In genomic region chr2:125268876-125269275, GRCm38 (mm10) we compare ENCODE assay signal across 28 mouse cellular contexts. TPM values are rescaled to one million over a fixed set of nuclear protein-coding genes. Genes with fewer than 3 reads are reported as not detected.
DNase-seq lines count a peak whose midpoint lies in the region; ATAC-seq and TF ChIP-seq lines count a peak whose summit lies in the region.
"Had no signal": no experiment of that assay in that cellular context is flagged by ENCODE, and none has a peak within 500 bp of the region (broad histone marks: within the 10 kb centered on the region; RNA-seq: fewer than 3 reads in every experiment).

No protein-coding gene starts in this region.

- H3K36me3 ChIP-seq in heart, embryonic 12.5 days = no peaks in the 10 kb centered on the region
- H3K36me3 ChIP-seq: embryonic facial prominence, embryonic 10.5 days; embryonic facial prominence, embryonic 12.5 days; forebrain, embryonic 12.5 days; G1E had no signal

- TF ChIP-seq CTCF in embryonic fibroblast, embryonic 13.5 days (IDR thresholded peaks at IDR 0.05; ENCODE audit: borderline replicate concordance, insufficient read depth, low read length) = no peak

- H3K9me3 ChIP-seq in heart, embryonic 12.5 days (replicated peaks) = no peaks in the 10 kb centered on the region; the same call in 1 of the 2 replicates
- H3K9me3 ChIP-seq: embryonic facial prominence, embryonic 10.5 days; embryonic facial prominence, embryonic 12.5 days; forebrain, embryonic 10.5 days; forebrain, embryonic 12.5 days; G1E had no signal

- no peak overlapping the region for H3K4me2 ChIP-seq in heart, embryonic 12.5 days
- H3K4me2 ChIP-seq: embryonic facial prominence, embryonic 12.5 days; forebrain, embryonic 12.5 days had no signal

- DNase-seq in embryo, embryonic 10 days (ENCODE audit: low spot score) = peak; percentile 24
- no peak for DNase-seq in embryo, embryonic 9.5 days (ENCODE audit: extremely low spot score)
- peak; percentile 38 for DNase-seq in NIH3T3 (ENCODE audit: low read depth)
- DNase-seq in adrenal gland, postnatal 4 days (ENCODE audit: low spot score in 2 of 2) = no peak
- DNase-seq in cerebellum, adult 11 months = no peak
- DNase-seq: adrenal gland, adult 2 months; adrenal gland, postnatal 10 days; adrenal gland, postnatal 36 days; B cell, adult 2 months; cerebellum, adult 11-12 months; cerebellum, adult 2 months; cerebellum, adult 9-10 months; cerebellum, postnatal 10 days; cerebellum, postnatal 25 days; embryo, embryonic 11 days had no signal

- peak overlapping the region; percentile 88 for H3K27ac ChIP-seq in embryonic fibroblast, embryonic 13.5 days (ENCODE audit: insufficient read depth, low read length)
- no peak overlapping the region for H3K27ac ChIP-seq in heart, embryonic 12.5 days (ENCODE audit: poor library complexity, severe bottlenecking)
- H3K27ac ChIP-seq: embryonic facial prominence, embryonic 10.5 days; embryonic facial prominence, embryonic 12.5 days; forebrain, embryonic 10.5 days; forebrain, embryonic 12.5 days had no signal

- no peak overlapping the region for H3K4me3 ChIP-seq in embryonic fibroblast, embryonic 13.5 days (ENCODE audit: insufficient read depth, low read length)
- H3K4me3 ChIP-seq in heart, embryonic 12.5 days = no peak overlapping the region
- H3K4me3 ChIP-seq: embryonic facial prominence, embryonic 10.5 days; embryonic facial prominence, embryonic 12.5 days; erythroblast, embryonic 14.5 days; forebrain, embryonic 10.5 days; forebrain, embryonic 12.5 days had no signal

- peaks cover 10% of the 10 kb centered on the region for H3K4me1 ChIP-seq in embryonic fibroblast, embryonic 13.5 days (ENCODE audit: control insufficient read depth, insufficient read depth, low read length)
- peaks cover 4% of the 10 kb centered on the region; the same call in 1 of the 2 replicates for H3K4me1 ChIP-seq in heart, embryonic 12.5 days (replicated peaks)
- H3K4me1 ChIP-seq: embryonic facial prominence, embryonic 12.5 days; forebrain, embryonic 10.5 days had no signal

- no peak for ATAC-seq in heart, embryonic 12.5 days (ENCODE audit: insufficient number of reproducible peaks, low FRiP score)
- ATAC-seq: activated CD4-positive, CD25-positive, alpha-beta regulatory T cell, adult 4 months; CD4-positive, CD25-positive, alpha-beta regulatory T cell, adult 4 months; forebrain, embryonic 14.5 days; forebrain, embryonic 16.5 days had no signal

- 50% methylated on average over 1 of the region's 1 CpGs for WGBS in heart, embryonic 12.5 days

- H3K9ac ChIP-seq in heart, embryonic 12.5 days = no peak overlapping the region
- H3K9ac ChIP-seq: embryonic facial prominence, embryonic 12.5 days; forebrain, embryonic 12.5 days had no signal

- TF ChIP-seq POLR2A in embryonic fibroblast, embryonic 13.5 days (IDR thresholded peaks at IDR 0.05; ENCODE audit: low read depth, low read length) = no peak

- no peaks in the 10 kb centered on the region for H3K27me3 ChIP-seq in heart, embryonic 12.5 days (replicated peaks)
- H3K27me3 ChIP-seq: CH12.LX; embryonic facial prominence, embryonic 12.5 days; forebrain, embryonic 12.5 days had no signal

RNA-seq across cellular contexts. Expression of gene Dut, which starts 21.9 kb away (rescaled TPM):
- 58.6 and 66.6 TPM in 2 replicates for polyA plus RNA-seq in embryonic fibroblast, embryonic 13.5 days (2011; ENCODE audit: insufficient read length, low read depth, missing spikeins)
- 10 to 100 TPM; 73.2 to 75.0 TPM for total RNA-seq in adrenal gland, postnatal 4 days (2021)
- 137 and 143 TPM in 2 replicates for polyA plus RNA-seq in heart, embryonic 12.5 days (2016; fragmentation: Nextera tagmentation; extraction: Ambion mirVana)

Comparison
In these comparisons a context has a peak if more than half of its experiments do, and no peak if none do; other contexts are left out.
1. DNase-seq: peak in embryo, embryonic 10 days (single experiment) and NIH3T3 (single experiment); none in embryo, embryonic 9.5 days (single experiment), adrenal gland, postnatal 4 days (0 of 2) and cerebellum, adult 11 months (single experiment).